Mouse (Mus musculus): ENCODE data around the gene Rps6kl1. TPM values are rescaled to one million over a fixed set of nuclear protein-coding genes. Genes with fewer than 3 reads are reported as not detected.
A peak's percentile ranks its signal among the peaks of the same experiment; 100 is the strongest.

Gene Rps6kl1
- total and polyA plus RNA-seq, 3 experiments, result 0.03 to 0.11 TPM; not detected in 1

GRCm38 (mm10) chr12:85170948-85171307 is 19.9 kb upstream of the Rps6kl1 start:
- ATAC-seq (ENCODE audit: extremely low read depth, insufficient number of reproducible peaks, low FRiP score, poor library complexity, severe bottlenecking) (no peak), DNase-seq (ENCODE audit: low spot score) (no peak)
- no peaks in the 10 kb centered on the region for H3K36me3 ChIP-seq (replicated peaks)
- no peaks in the 10 kb centered on the region for H3K9me3 ChIP-seq (replicated peaks)
- H3K4me1 ChIP-seq (ENCODE audit: insufficient read depth, low read depth, low read length), result peaks cover 7% of the 10 kb centered on the region
- no peak overlapping the region for H3K4me3 ChIP-seq (ENCODE audit: low read depth, low read length)
- TF ChIP-seq GATA2 (IDR thresholded peaks at IDR 0.05; ENCODE audit: borderline replicate concordance, low read depth, low read length), result no peak
- no peak for TF ChIP-seq TAL1 (conservative IDR thresholded peaks at IDR 0.05; ENCODE audit: low read depth, low read length)
- no peak for TF ChIP-seq POLR2AphosphoS5 (IDR thresholded peaks at IDR 0.05; ENCODE audit: insufficient replicate concordance, low read depth, low read length)
- no peak for TF ChIP-seq GATA1 (IDR thresholded peaks at IDR 0.05; ENCODE audit: borderline replicate concordance, low read length)
- no peak for TF ChIP-seq CTCF (IDR thresholded peaks at IDR 0.05; ENCODE audit: low read depth, low read length)
- peaks cover 81% of the 10 kb centered on the region for H3K27me3 ChIP-seq (ENCODE audit: insufficient read depth, low read length)

GRCm38 (mm10) chr12:85170284-85170947 is 19.4 kb upstream of the Rps6kl1 start:
- DNase-seq (ENCODE audit: low spot score) (no peak), ATAC-seq (ENCODE audit: extremely low read depth, insufficient number of reproducible peaks, low FRiP score, poor library complexity, severe bottlenecking) (no peak)
- TF ChIP-seq GATA2 (IDR thresholded peaks at IDR 0.05; ENCODE audit: borderline replicate concordance, low read depth, low read length), result no peak
- peaks cover 79% of the 10 kb centered on the region for H3K27me3 ChIP-seq (ENCODE audit: insufficient read depth, low read length)
- H3K4me1 ChIP-seq (ENCODE audit: insufficient read depth, low read depth, low read length), result peaks cover 6% of the 10 kb centered on the region
- no peaks in the 10 kb centered on the region for H3K9me3 ChIP-seq (replicated peaks)
- no peak overlapping the region for H3K4me3 ChIP-seq (ENCODE audit: low read depth, low read length)
- H3K36me3 ChIP-seq (replicated peaks), result no peaks in the 10 kb centered on the region

GRCm38 (mm10) chr12:85169877-85170276 is 18.8 kb upstream of the Rps6kl1 start:
- Histone ChIP-seq H3K27me3 (ENCODE audit: insufficient read depth, low read length) (peaks cover 78% of the 10 kb centered on the region), H3K9me3 (replicated peaks) (no peaks in the 10 kb centered on the region), H3K36me3 (replicated peaks) (no peaks in the 10 kb centered on the region), H3K4me1 (ENCODE audit: insufficient read depth, low read depth, low read length) (peaks cover 6% of the 10 kb centered on the region), H3K4me3 (ENCODE audit: low read depth, low read length) (no peak overlapping the region)
- DNase-seq (ENCODE audit: low spot score) (no peak), ATAC-seq (ENCODE audit: extremely low read depth, insufficient number of reproducible peaks, low FRiP score, poor library complexity, severe bottlenecking) (no peak)
- no peak for TF ChIP-seq GATA1 (IDR thresholded peaks at IDR 0.05; ENCODE audit: borderline replicate concordance, low read length)
- TF ChIP-seq TAL1 (conservative IDR thresholded peaks at IDR 0.05; ENCODE audit: low read depth, low read length), result no peak
- TF ChIP-seq GATA2 (IDR thresholded peaks at IDR 0.05; ENCODE audit: borderline replicate concordance, low read depth, low read length), result no peak
- no peak for TF ChIP-seq CTCF (IDR thresholded peaks at IDR 0.05; ENCODE audit: low read depth, low read length)
- no peak for TF ChIP-seq POLR2AphosphoS5 (IDR thresholded peaks at IDR 0.05; ENCODE audit: insufficient replicate concordance, low read depth, low read length)

- ATAC-seq (ENCODE audit: extremely low read depth, insufficient number of reproducible peaks, low FRiP score, poor library complexity, severe bottlenecking) (peak; percentile 59; the same call in 1 of the 2 replicates), DNase-seq (ENCODE audit: low spot score) (peak; percentile 79)
- Histone ChIP-seq H3K4me3 (ENCODE audit: low read depth, low read length) (no peak overlapping the region), H3K9me3 (replicated peaks) (no peaks in the 10 kb centered on the region), H3K27me3 (ENCODE audit: insufficient read depth, low read length) (peaks cover 76% of the 10 kb centered on the region), H3K4me1 (ENCODE audit: insufficient read depth, low read depth, low read length) (peaks cover 6% of the 10 kb centered on the region), H3K36me3 (replicated peaks) (no peaks in the 10 kb centered on the region)
- TF ChIP-seq POLR2AphosphoS5 (IDR thresholded peaks at IDR 0.05; ENCODE audit: insufficient replicate concordance, low read depth, low read length), result no peak
- TF ChIP-seq CTCF (IDR thresholded peaks at IDR 0.05; ENCODE audit: low read depth, low read length), result peak; percentile 95
- no peak for TF ChIP-seq GATA1 (IDR thresholded peaks at IDR 0.05; ENCODE audit: borderline replicate concordance, low read length)
- TF ChIP-seq GATA2 (IDR thresholded peaks at IDR 0.05; ENCODE audit: borderline replicate concordance, low read depth, low read length), result no peak
- TF ChIP-seq TAL1 (conservative IDR thresholded peaks at IDR 0.05; ENCODE audit: low read depth, low read length), result no peak
Measured at GRCm38 (mm10) chr12:85169117-85169858, 18.2 kb upstream of the Rps6kl1 start.

- TF ChIP-seq TAL1 (conservative IDR thresholded peaks at IDR 0.05; ENCODE audit: low read depth, low read length) (no peak), CTCF (IDR thresholded peaks at IDR 0.05; ENCODE audit: low read depth, low read length) (no peak), GATA2 (IDR thresholded peaks at IDR 0.05; ENCODE audit: borderline replicate concordance, low read depth, low read length) (no peak)
- peaks cover 59% of the 10 kb centered on the region for H3K27me3 ChIP-seq (ENCODE audit: insufficient read depth, low read length)
- H3K4me1 ChIP-seq (ENCODE audit: insufficient read depth, low read depth, low read length), result peaks cover 6% of the 10 kb centered on the region
- H3K9me3 ChIP-seq (replicated peaks), result no peaks in the 10 kb centered on the region
- DNase-seq (ENCODE audit: low spot score), result no peak
- no peak overlapping the region for H3K4me3 ChIP-seq (ENCODE audit: low read depth, low read length)
- no peaks in the 10 kb centered on the region for H3K36me3 ChIP-seq (replicated peaks)
- no peak for ATAC-seq (ENCODE audit: extremely low read depth, insufficient number of reproducible peaks, low FRiP score, poor library complexity, severe bottlenecking)
Measured at GRCm38 (mm10) chr12:85166631-85167030, 15.6 kb upstream of the Rps6kl1 start.

DNA sequence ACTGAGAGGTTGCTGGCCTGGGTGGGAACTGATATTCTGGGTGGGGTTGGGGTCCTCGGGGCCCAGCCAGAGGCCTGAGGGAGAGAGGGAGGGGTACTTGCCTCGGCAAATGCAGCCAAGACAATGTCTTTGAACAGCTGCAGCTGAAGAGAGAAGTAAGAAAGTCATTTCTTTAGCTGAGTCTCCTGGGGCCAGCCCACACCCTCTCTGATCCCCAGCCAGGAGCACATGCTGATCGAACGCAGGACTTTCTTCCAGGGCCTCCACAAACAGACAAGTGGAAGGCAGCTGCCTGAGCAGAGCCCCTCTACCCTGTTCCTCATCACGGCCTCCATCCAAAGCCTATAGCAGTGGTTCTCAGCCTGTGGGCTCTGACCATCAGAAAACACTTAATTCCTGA is 13.9 kb upstream of the Rps6kl1 start:
- H3K36me3 ChIP-seq (replicated peaks), result no peaks in the 10 kb centered on the region
- TF ChIP-seq GATA1 (IDR thresholded peaks at IDR 0.05; ENCODE audit: borderline replicate concordance, low read length) (no peak), CTCF (IDR thresholded peaks at IDR 0.05; ENCODE audit: low read depth, low read length) (no peak), TAL1 (conservative IDR thresholded peaks at IDR 0.05; ENCODE audit: low read depth, low read length) (no peak), POLR2AphosphoS5 (IDR thresholded peaks at IDR 0.05; ENCODE audit: insufficient replicate concordance, low read depth, low read length) (no peak), GATA2 (IDR thresholded peaks at IDR 0.05; ENCODE audit: borderline replicate concordance, low read depth, low read length) (no peak)
- no peak for ATAC-seq (ENCODE audit: extremely low read depth, insufficient number of reproducible peaks, low FRiP score, poor library complexity, severe bottlenecking)
- no peaks in the 10 kb centered on the region for H3K9me3 ChIP-seq (replicated peaks)
- DNase-seq (ENCODE audit: low spot score), result no peak
- H3K4me3 ChIP-seq (ENCODE audit: low read depth, low read length), result no peak overlapping the region
- peaks cover 6% of the 10 kb centered on the region for H3K4me1 ChIP-seq (ENCODE audit: insufficient read depth, low read depth, low read length)
- peaks cover 50% of the 10 kb centered on the region for H3K27me3 ChIP-seq (ENCODE audit: insufficient read depth, low read length)
